Mouse (Mus musculus): ENCODE data around the gene Mfsd4b1. TPM values are rescaled to one million over a fixed set of nuclear protein-coding genes. Genes with fewer than 3 reads are reported as not detected.

Gene Mfsd4b1
- 0.99 and 2.1 TPM in 2 replicates for polyA plus RNA-seq (2012; rRNA removed)

GRCm38 (mm10) chr10:40024554-40025428, at the start of gene Mfsd4b1:
TSS of gene Mfsd4b1 (minus strand) at chr10:40025268.

GRCm38 (mm10) chr10:39986466-39986865, 38.6 kb downstream of the Mfsd4b1 start, which contains the start of gene Mfsd4b5:
TSS of gene Mfsd4b5 (minus strand) at chr10:39986646.

GRCm38 (mm10) chr10:39959761-39960440, 65.2 kb downstream of the Mfsd4b1 start, which contains the start of gene Mfsd4b3:
TSS of gene Mfsd4b3 (minus strand) at chr10:39960153.

Other genes with a start within 250 kb of the Mfsd4b1 start
- gene Mfsd4b4, start 126.0 kb downstream of the Mfsd4b1 start, polyA plus RNA-seq (2012; rRNA removed), result 2.3 and 2.4 TPM in 2 replicates
- gene Mfsd4b2, start 98.3 kb downstream of the Mfsd4b1 start, polyA plus RNA-seq (2012; rRNA removed), result 0.01 and 0.02 TPM in 2 replicates
- gene Mfsd4b3, start 65.1 kb downstream of the Mfsd4b1 start, polyA plus RNA-seq (2012; rRNA removed), result 3.1 and 3.8 TPM in 2 replicates
- gene Mfsd4b5, start 38.6 kb downstream of the Mfsd4b1 start, polyA plus RNA-seq (2012; rRNA removed), result 0.17 and 0.19 TPM in 2 replicates
- 15.8 and 16.2 TPM in 2 replicates for gene Slc16a10, start 117.0 kb upstream of the Mfsd4b1 start, polyA plus RNA-seq (2012; rRNA removed)
- gene Rpf2, start 221.8 kb upstream of the Mfsd4b1 start, polyA plus RNA-seq (2012; rRNA removed), result 9.0 and 11.2 TPM in 2 replicates
- gene Gtf3c6, start 232.8 kb upstream of the Mfsd4b1 start, polyA plus RNA-seq (2012; rRNA removed), result 12.8 and 13.2 TPM in 2 replicates